Mouse (Mus musculus): Measurements from ENCODE around the gene Vps37c. TPM values are rescaled to one million over a fixed set of nuclear protein-coding genes. Genes with fewer than 3 reads are reported as not detected.

The Vps37c gene
- polyA plus RNA-seq, 1 experiment from 2014 or later: 36.1 TPM

GRCm38 (mm10) chr19:10758708-10759107 is 70.2 kb downstream of the Vps37c start:
- Histone ChIP-seq H3K4me3 (no peak overlapping the region), H3K27ac (no peak overlapping the region), H3K27me3 (ENCODE audit: poor library complexity, severe bottlenecking) (no peaks in the 10 kb centered on the region), H3K36me3 (replicated peaks) (no peaks in the 10 kb centered on the region), H3K9me3 (no peaks in the 10 kb centered on the region), H3K4me1 (no peaks in the 10 kb centered on the region; the same call in 1 of the 2 replicates)
- 79% methylated on average over 6 of the region's 6 CpGs for WGBS
- no peak for DNase-seq (ENCODE audit: extremely low spot score, low spot score)

GRCm38 (mm10) chr19:10759525-10759924 is 71.0 kb downstream of the Vps37c start:
- Histone ChIP-seq H3K4me3 (no peak overlapping the region), H3K9me3 (no peaks in the 10 kb centered on the region), H3K27ac (no peak overlapping the region), H3K36me3 (replicated peaks) (no peaks in the 10 kb centered on the region), H3K27me3 (ENCODE audit: poor library complexity, severe bottlenecking) (no peaks in the 10 kb centered on the region), H3K4me1 (no peaks in the 10 kb centered on the region; the same call in 1 of the 2 replicates)
- no peak for DNase-seq (ENCODE audit: extremely low spot score, low spot score)

- DNase-seq (ENCODE audit: extremely low spot score, low spot score): no peak
- Histone ChIP-seq H3K9me3 (no peaks in the 10 kb centered on the region), H3K4me3 (no peak overlapping the region), H3K4me1 (no peaks in the 10 kb centered on the region; the same call in 1 of the 2 replicates), H3K27me3 (ENCODE audit: poor library complexity, severe bottlenecking) (no peaks in the 10 kb centered on the region), H3K36me3 (replicated peaks) (no peaks in the 10 kb centered on the region), H3K27ac (no peak overlapping the region)
- WGBS: 89% methylated on average over 9 of the region's 9 CpGs
Observed at GRCm38 (mm10) chr19:10759983-10760831, 71.7 kb downstream of the Vps37c start.

GRCm38 (mm10) chr19:10761794-10762415 is 73.4 kb downstream of the Vps37c start:
- Histone ChIP-seq H3K36me3 (replicated peaks) (no peaks in the 10 kb centered on the region), H3K4me1 (no peaks in the 10 kb centered on the region; the same call in 1 of the 2 replicates), H3K27me3 (ENCODE audit: poor library complexity, severe bottlenecking) (no peaks in the 10 kb centered on the region), H3K27ac (no peak overlapping the region), H3K9me3 (no peaks in the 10 kb centered on the region), H3K4me3 (no peak overlapping the region)
- DNase-seq (ENCODE audit: extremely low spot score, low spot score): no peak
- 88% methylated on average over 8 of the region's 8 CpGs for WGBS

- Histone ChIP-seq H3K27me3 (ENCODE audit: poor library complexity, severe bottlenecking) (no peaks in the 10 kb centered on the region), H3K36me3 (replicated peaks) (no peaks in the 10 kb centered on the region), H3K9me3 (no peaks in the 10 kb centered on the region), H3K4me3 (no peak overlapping the region), H3K4me1 (no peaks in the 10 kb centered on the region; the same call in 1 of the 2 replicates), H3K27ac (no peak overlapping the region)
- DNase-seq (ENCODE audit: extremely low spot score, low spot score): no peak
- WGBS: 92% methylated on average over 6 of the region's 6 CpGs
Observed at GRCm38 (mm10) chr19:10762468-10762867, 73.9 kb downstream of the Vps37c start.

- Histone ChIP-seq H3K4me3 (no peak overlapping the region), H3K27me3 (ENCODE audit: poor library complexity, severe bottlenecking) (no peaks in the 10 kb centered on the region), H3K27ac (no peak overlapping the region), H3K4me1 (peaks cover under 1% of the 10 kb centered on the region; the same call in 1 of the 2 replicates), H3K9me3 (no peaks in the 10 kb centered on the region), H3K36me3 (replicated peaks) (no peaks in the 10 kb centered on the region)
- 89% methylated on average over 21 of the region's 21 CpGs for WGBS
- DNase-seq (ENCODE audit: extremely low spot score, low spot score): no peak
Observed at GRCm38 (mm10) chr19:10763381-10764031, 75.0 kb downstream of the Vps37c start.

Other genes with a start within 250 kb of the Vps37c start
- gene Lrrc10b, start 231.3 kb upstream of the Vps37c start, polyA plus RNA-seq (2016; fragmentation: Nextera tagmentation; extraction: Ambion mirVana): 0.44 and 0.45 TPM in 2 replicates
- gene Ppp1r32, start 205.8 kb upstream of the Vps37c start, polyA plus RNA-seq (2016; fragmentation: Nextera tagmentation; extraction: Ambion mirVana): 0.16 and 0.24 TPM in 2 replicates
- 57.3 and 57.6 TPM in 2 replicates for gene Cpsf7, start 163.5 kb upstream of the Vps37c start, polyA plus RNA-seq (2016; fragmentation: Nextera tagmentation; extraction: Ambion mirVana)
- 64.4 and 65.8 TPM in 2 replicates for gene Sdhaf2, start 162.6 kb upstream of the Vps37c start, polyA plus RNA-seq (2016; fragmentation: Nextera tagmentation; extraction: Ambion mirVana)
- gene Tmem216, start 132.5 kb upstream of the Vps37c start, polyA plus RNA-seq (2016; fragmentation: Nextera tagmentation; extraction: Ambion mirVana): 67.1 TPM in 2 replicates
- 15.3 and 16.7 TPM in 2 replicates for gene Cyb561a3, start 111.6 kb upstream of the Vps37c start, polyA plus RNA-seq (2016; fragmentation: Nextera tagmentation; extraction: Ambion mirVana)
- 62.4 and 66.2 TPM in 2 replicates for gene Tmem138, start 111.4 kb upstream of the Vps37c start, polyA plus RNA-seq (2016; fragmentation: Nextera tagmentation; extraction: Ambion mirVana)
- gene Ddb1, start 83.4 kb upstream of the Vps37c start, polyA plus RNA-seq (2016; fragmentation: Nextera tagmentation; extraction: Ambion mirVana): 465 and 471 TPM in 2 replicates
- gene Tkfc, start 83.1 kb upstream of the Vps37c start, polyA plus RNA-seq (2016; fragmentation: Nextera tagmentation; extraction: Ambion mirVana): 21.1 and 24.5 TPM in 2 replicates
- gene Vwce, start 54.5 kb upstream of the Vps37c start, polyA plus RNA-seq (2016; fragmentation: Nextera tagmentation; extraction: Ambion mirVana): 0.38 and 0.85 TPM in 2 replicates
- gene Pga5, start 10.7 kb upstream of the Vps37c start, polyA plus RNA-seq (2016; fragmentation: Nextera tagmentation; extraction: Ambion mirVana): not detected in 2 replicates
- gene Cd5, start 50.3 kb downstream of the Vps37c start, polyA plus RNA-seq (2016; fragmentation: Nextera tagmentation; extraction: Ambion mirVana): not detected in 2 replicates
- not detected in 2 replicates for gene Cd6, start 141.3 kb downstream of the Vps37c start, polyA plus RNA-seq (2016; fragmentation: Nextera tagmentation; extraction: Ambion mirVana)
- 0.32 and 0.37 TPM in 2 replicates for gene Slc15a3, start 151.0 kb downstream of the Vps37c start, polyA plus RNA-seq (2016; fragmentation: Nextera tagmentation; extraction: Ambion mirVana)
- 110 and 115 TPM in 2 replicates for gene Tmem132a, start 181.2 kb downstream of the Vps37c start, polyA plus RNA-seq (2016; fragmentation: Nextera tagmentation; extraction: Ambion mirVana)
- gene Tmem109, start 193.3 kb downstream of the Vps37c start, polyA plus RNA-seq (2016; fragmentation: Nextera tagmentation; extraction: Ambion mirVana): 51.4 and 53.8 TPM in 2 replicates
- 43.8 and 47.1 TPM in 2 replicates for gene Prpf19, start 206.5 kb downstream of the Vps37c start, polyA plus RNA-seq (2016; fragmentation: Nextera tagmentation; extraction: Ambion mirVana)
- not detected in 2 replicates for gene Zp1, start 231.9 kb downstream of the Vps37c start, polyA plus RNA-seq (2016; fragmentation: Nextera tagmentation; extraction: Ambion mirVana)
- gene Ptgdr2, start 248.4 kb downstream of the Vps37c start, polyA plus RNA-seq (2016; fragmentation: Nextera tagmentation; extraction: Ambion mirVana): 0.06 and 0.09 TPM in 2 replicates